Mouse (Mus musculus) olfactory bulb, adult 2 months (tissue): Measurements from ENCODE around the gene Snx9.

ENCODE experiments used
- CTCF ChIP-seq: fragments of 200-500 bp; IDR thresholded peaks from 2 replicates; pipeline ENCODE4 v1.5.1; 2012; ENCODE audit warnings: low read depth, mild to moderate bottlenecking, low read length, moderate library complexity; ENCODE audit not compliant: insufficient read depth
- POLR2A ChIP-seq: fragments of 200-500 bp; IDR thresholded peaks from 2 replicates; pipeline ENCODE4 v1.6.1; 2012; ENCODE audit warnings: mild to moderate bottlenecking, low read depth, low read length, moderate library complexity; ENCODE audit not compliant: insufficient read depth

DNA sequence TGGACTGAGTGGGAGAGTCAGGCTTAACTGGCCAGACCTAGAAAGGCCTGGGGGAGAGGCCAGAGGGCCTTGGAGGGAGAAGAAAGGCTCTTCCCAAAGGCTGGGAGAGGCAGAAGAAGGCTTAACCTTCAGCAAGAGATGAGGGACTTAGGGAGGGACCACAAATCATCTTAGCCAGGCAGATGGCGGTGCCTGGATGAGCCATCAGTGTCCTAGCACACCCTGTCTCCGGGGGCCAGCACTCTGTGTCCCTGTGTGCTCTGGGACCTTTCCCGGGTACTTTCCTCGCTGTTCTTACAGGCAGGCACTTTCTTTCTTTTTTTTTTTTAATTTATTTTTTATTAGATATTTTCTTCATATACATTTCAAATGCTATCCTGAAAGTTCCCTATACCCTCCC lies 68.6 kb downstream of the Snx9 start:
- TF ChIP-seq CTCF (no peak), POLR2A (no peak)
